Mouse (Mus musculus) telencephalon, adult 2 months (tissue): ENCODE data around the gene Hist2h3b.
"Not testable (repeated sequence)": the region's sequence is repeated elsewhere in the genome, so short reads cannot be mapped to it uniquely, and the experiment has no call there.

Experiments
- DNase-seq: peaks from one replicate; pipeline ENCODE4 v3.0.0-alpha.2; 2011; ENCODE audit warnings: low read depth, low spot score

Hist2h3b gene

GRCm38 (mm10) chr3:96238954-96239793, 29.3 kb upstream of the Hist2h3b start, which contains the start of gene Hist2h3c2:
Hist2h3c2 (minus strand) TSS chr3:96239127.
- not testable (repeated sequence) for DNase-seq

DNA sequence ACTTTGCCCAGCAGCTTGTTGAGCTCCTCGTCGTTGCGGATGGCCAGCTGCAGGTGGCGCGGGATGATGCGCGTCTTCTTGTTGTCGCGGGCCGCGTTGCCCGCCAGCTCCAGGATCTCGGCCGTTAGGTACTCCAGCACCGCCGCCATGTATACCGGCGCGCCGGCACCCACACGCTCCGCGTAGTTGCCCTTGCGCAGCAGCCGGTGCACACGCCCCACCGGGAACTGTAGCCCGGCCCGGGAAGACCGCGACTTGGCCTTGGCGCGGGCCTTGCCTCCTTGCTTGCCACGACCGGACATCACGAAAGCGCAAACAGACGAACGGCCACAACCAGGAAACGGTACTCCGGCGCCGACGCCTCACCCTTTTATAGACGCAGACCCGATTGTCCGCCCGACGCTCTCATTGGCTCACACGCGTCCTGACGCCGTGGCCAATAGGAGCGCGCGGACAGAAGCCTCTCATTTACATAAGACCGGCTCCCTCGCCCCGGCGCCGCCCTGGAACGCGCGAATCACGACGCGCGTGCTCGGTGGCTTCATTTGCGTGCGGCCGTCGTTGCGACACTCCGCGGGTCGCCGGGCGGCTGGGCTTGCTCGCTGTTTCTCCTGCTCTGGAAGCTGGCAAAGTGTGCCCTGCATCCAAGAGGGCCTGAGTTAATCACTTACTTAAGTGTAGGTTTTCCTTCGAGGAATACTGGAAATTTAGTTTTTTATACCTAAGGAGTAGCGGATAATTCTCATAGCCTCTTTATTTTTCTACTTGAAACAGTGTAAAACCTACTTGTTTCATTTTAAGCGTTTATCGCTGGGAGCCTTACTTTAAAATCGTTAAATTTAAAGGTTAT, 28.3 kb upstream of the Hist2h3b start, which contains the start of gene Hist2h2aa2:
TSS of gene Hist2h2aa2 (minus strand) at position 328 of the 850 bp plus-strand sequence.
- DNase-seq = peak; percentile 48

DNA sequence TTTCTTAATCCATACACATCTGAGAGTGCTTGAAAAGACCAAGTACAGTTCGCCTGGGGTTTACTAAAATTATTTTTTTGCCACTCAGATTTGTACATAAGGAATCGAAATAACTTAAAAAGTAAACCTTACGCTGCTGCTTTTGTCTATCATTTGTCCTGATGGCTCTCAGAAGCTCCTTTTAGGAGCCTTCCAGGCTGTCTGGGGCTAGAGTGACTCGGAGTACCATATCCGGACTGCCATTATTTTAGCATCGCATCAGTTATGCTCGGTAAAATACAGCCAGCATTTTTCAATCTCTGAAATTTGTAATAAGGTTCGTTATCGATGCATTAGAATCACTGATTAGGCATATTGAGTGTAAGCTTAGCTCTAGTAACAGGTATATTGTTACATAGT, 27.7 kb upstream of the Hist2h3b start:
- DNase-seq = no peak

- no peak for DNase-seq
Observed at GRCm38 (mm10) chr3:96243921-96244572, 24.4 kb upstream of the Hist2h3b start.

- peak; percentile 50 for DNase-seq
Observed at GRCm38 (mm10) chr3:96245003-96245886, 23.2 kb upstream of the Hist2h3b start, which contains the start of gene Hist2h2aa1. Hist2h2aa1 (plus strand) TSS chr3:96245497.

GRCm38 (mm10) chr3:96246018-96246417, 22.4 kb upstream of the Hist2h3b start:
- not testable (repeated sequence) for DNase-seq

DNA sequence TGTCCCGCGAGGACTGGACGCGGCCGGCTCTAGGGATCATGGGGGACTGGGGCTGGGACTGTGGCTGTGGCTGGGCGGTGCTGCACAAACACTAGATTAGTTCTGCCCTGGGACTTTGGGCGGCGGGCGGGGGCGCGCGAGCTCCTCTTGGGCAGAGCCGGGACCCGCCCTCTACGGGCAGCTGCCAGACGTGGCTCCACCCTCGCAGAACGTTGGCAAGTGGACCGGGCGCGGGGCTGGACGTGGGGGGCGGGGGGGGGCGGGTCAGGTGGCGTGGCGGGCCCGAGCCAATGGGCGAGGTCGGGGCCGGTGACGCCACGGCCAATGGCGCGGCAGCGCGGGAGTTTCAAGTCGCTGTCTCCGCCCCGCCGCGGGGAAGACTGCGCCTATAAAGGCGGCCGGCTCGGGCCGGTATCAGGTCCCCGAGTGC, 22.0 kb upstream of the Hist2h3b start, which contains the start of gene Hist2h3c1:
TSS of gene Hist2h3c1 (plus strand) at position 259 of the 430 bp plus-strand sequence.
- not testable (repeated sequence) for DNase-seq

DNA sequence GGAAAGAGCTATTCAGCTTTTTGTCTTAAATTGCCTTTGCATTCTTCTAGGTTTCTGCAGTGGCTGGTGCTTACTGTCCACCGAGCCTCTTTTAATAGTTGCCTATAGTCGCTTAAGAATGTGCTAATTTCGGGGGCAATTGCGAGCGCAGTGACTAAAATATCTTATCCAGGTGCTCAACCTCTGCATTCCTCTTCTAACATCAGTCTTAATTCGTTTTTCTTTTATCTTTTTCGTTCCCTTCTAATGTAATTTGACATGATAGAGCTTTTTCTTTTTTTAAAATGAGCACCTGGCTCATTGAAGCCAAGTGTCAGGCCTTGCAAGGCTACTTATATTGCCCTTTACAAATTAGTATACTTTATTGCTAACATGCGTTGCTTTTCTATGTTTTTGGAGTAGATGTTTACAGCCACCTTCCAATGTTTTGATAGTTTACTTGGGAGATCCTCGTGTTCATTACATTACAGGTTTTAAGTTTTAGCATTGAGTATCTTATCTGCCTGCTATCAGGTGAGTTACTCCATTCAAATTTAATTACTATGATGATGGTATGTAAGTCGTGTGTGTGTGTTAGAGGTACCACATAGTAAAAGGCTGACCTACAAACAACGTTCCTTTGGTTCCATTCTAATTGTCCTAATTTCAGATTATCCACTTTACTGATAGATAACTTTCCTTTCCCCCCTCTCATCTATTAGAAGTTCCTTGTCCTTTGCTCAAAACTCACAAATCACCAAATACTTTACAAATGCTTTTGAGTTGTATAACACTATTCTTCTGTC, 20.9 kb upstream of the Hist2h3b start:
- DNase-seq = no peak

GRCm38 (mm10) chr3:96248141-96249033, 20.1 kb upstream of the Hist2h3b start:
- no peak for DNase-seq

GRCm38 (mm10) chr3:96249034-96249345, 19.5 kb upstream of the Hist2h3b start:
- DNase-seq = no peak

DNA sequence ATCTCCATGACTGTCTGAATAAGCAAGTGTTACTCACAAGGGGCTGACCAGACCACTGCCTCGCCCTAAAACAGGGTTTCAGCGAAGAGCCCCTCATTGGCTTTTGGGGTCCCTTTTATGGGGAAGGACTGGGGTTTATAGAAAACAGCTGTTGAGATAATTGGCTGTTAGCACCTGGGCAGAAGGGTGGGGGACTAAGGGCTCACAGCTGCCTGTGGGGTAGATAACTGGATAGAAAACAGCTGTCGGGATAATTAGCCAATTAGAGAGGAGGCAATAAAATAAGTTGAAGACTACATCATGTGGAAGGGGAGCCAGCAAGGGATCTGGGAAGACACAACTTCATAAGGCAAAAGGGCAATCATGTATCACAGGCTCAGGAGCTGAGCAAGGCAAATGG, 17.6 kb upstream of the Hist2h3b start:
- DNase-seq = no peak

DNA sequence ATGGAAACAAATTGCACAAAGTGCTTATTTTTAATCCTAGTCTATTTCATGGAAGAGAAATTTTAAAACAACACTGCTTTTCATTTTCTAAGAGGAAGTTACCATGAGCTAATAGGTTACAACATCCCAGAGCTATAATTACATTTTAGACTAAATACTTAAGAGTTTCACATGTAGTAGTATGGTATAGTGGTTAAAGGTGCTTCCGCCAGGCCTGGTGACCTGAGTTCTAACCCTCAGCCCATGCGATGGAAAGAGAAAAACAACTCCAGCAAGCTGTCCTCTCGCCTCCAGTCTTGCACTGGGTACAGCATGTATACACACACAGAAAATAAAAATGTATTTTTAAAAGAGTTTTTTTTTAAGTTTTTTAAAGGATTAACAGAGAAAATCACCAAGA, 16.7 kb upstream of the Hist2h3b start:
- DNase-seq = no peak

- no peak for DNase-seq
Observed at GRCm38 (mm10) chr3:96254683-96255355, 13.6 kb upstream of the Hist2h3b start.

DNA sequence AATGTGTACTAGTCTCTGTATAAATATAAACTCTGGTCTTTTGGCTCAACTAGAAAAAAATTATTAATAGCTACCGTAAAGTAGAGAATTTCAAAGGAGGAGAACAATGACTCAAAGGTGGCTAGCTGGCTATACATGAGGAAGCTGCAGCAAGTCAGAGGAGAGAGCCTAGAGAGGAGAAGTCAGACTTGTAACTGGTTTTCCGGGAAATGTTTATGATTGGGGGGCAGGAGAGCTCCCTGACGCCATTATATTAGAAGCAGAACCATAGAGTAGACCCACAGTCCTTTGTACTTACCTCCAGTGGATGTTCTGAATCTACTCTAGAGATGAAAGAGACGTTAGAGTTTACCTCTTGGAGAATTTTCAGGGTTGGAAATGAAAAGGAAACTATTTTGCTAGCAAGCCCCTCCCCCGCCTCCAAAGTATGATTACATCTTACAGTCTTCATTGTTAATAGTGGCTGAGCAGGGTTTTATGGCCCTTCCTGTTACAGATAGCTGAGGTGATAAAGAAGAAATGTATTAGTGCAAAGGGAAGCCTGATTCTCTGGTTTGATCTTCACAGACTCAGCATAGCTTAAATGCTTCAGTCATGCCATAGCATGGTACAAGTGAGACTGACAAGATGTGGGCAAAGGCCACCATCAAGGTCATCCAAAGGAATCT, 12.4 kb upstream of the Hist2h3b start:
- DNase-seq = no peak

- no peak for DNase-seq
Observed at GRCm38 (mm10) chr3:96257190-96257589, 11.3 kb upstream of the Hist2h3b start.

GRCm38 (mm10) chr3:96260220-96260619, 8.2 kb upstream of the Hist2h3b start:
- DNase-seq = no peak

GRCm38 (mm10) chr3:96261623-96262022, 6.8 kb upstream of the Hist2h3b start:
- no peak for DNase-seq
